Mouse (Mus musculus) retina, embryonic 14.5 days (tissue): ENCODE data around the gene Hinfp.
"Not testable (repeated sequence)": the region's sequence is repeated elsewhere in the genome, so short reads cannot be mapped to it uniquely, and the experiment has no call there.

Experiments
- DNase-seq: peaks from one replicate; pipeline ENCODE4 v3.0.0-alpha.2; 2015; ENCODE audit warnings: low spot score

The Hinfp gene

DNA sequence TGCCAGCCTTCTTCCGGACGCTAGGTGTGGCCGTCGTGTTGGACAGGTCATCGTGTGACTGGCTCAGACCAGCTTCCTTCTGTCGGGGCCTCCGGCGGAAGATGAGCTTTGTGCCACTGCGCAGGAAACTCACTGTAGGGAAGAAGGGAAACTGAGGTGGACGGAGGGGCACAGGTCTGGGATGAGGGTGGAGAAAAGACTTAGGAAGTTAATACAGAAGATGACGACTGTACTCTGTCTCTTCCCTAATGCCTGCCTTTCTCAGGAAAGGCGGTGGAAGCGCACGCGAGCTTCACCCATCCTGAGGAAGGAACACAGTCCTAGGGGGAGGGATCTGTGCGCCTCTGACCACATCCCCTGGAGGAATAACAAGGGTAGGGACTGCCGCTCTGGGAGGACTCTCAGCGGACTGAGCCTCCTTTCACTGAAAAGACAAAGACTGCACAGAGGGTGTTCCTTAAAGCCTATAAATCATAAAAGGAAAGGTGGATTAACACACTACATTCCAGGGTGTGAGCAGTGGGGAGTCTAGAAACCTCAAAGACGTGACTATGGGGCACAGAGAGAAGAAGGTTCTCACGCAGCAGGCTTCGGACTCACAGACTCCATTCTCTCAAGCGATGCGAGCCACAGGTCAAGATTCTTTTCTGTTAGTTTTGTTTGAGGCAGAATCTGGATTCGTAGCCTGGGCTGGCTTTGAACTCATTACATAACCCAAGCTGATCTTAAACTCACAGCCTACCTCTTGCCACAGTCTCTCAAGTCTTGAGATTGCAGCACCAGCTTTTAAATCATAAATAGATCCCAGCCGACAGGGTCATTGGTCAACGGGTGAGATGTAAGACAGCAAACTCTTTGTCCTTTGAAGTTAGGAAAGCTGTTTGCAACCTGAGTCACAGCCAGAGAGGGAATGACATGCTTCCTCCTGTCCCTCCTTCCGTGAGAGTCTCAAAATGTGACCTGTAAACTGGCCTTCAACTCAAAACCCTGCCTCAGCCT lies 6.0 kb upstream of the Hinfp start:
- no peak for DNase-seq

DNA sequence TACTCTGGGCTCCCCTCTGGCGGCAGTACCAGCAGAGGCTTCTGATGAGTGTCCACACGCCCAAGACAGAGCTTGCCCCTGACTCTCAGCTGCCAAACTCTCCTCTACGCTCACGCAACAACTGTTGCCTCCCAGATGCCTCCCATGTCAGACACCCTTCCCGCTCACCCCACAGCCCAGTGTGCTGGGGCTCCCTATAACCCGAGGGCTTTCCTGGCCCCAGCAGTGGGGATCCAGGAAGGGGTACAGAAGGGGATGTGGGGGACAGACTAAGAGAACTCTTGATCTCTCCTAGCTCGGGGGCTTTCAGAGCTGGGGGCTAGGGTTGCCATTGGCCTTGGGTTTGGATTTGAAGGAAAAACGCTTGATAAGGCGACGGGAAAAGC lies 5.3 kb upstream of the Hinfp start:
- no peak for DNase-seq

DNA sequence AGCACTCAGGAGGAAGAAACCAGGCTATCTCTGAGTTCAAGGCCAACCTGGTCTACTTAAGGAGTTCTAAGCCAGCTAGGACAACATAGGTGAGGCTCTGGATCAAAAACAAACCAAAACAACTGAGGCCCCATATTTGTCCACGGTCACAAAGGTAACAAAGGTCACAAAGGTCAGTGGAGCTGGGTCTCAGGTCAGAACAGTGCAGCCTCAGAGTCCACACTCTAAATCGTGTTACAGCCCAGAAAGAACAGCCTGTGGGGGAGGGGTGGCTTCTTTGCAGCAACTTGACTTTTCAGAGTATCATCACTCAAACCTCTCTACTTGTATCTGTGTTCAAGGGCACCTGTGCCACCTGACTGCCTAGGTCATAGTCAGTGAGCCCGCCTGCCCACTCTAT lies 4.3 kb upstream of the Hinfp start:
- DNase-seq = no peak

DNA sequence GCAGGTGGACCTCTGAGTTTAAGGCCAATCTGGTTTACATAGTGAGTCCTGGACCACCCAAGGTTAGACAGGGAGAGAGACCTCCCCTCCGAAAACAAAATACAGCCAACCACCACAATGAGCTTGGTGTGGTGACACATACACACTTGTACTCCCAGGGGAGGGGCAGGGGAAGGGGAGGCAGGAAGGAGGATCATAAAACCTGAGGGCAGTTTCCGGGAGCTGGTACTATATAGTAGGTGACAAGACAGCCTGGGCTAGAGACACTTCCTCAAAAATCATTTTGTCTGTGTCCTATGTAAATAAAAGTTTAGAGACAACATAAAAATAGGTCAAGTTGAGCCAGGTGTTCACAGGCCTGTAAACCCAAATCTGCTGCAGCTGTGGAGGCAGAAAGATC lies 1.8 kb upstream of the Hinfp start:
- no peak for DNase-seq

DNA sequence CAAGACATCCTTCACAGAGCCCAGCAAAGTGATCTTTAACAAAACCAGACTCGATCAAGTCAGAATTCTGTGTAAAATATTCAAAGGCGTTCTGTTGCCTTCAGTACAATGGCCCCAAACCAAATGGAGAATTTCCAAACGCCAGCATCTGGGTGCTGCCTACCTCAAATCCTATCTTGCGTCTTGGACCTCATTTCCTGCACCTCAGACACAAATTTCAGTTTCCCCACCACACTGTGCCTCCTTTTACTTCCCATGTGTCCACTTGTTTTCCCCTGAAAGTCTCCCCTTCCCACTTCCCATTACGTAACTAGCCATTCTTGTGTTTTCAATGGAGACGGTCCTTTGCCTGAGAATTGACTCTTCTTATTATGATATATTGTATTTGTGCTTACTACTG lies 1.1 kb upstream of the Hinfp start:
- no peak for DNase-seq

DNA sequence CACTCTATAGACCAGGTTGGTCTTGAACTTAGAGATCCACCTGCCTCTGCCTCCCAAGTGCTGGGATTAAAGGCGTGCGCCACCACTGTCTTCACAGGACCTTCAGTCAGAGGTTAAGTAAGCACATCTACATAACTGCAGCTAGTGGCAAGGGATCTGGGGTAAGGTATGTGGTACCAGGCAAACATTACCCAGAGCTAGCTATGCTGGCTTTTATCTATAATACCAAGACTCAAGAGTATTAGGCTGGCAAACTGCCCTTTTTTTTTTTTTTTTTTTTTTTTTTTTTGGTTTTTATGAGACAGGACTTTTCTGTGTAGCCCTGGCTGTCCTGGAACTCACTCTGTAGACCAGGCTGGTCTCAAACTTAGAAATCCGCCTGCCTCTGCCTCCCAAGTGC lies 5.5 kb downstream of the Hinfp start:
- not testable (repeated sequence) for DNase-seq

DNA sequence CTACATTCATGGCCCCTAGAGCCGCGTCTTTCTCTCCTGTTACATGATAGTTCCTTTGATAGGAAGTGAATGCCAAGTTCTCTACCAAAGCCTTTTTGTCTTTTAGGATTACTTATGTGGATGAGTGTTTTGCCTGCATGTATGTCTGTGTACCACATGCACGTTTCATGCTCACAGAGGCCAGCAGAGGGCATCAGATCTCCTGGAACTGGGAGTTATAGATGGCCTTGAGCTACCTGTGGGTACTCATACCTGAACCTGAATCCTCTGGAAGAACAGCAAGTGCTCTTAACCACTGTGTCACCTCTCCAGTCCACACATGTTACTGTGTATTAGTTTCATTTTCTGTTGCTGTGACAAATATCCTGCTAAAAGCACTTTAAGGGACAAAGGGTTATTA lies 13.0 kb downstream of the Hinfp start:
- peak; percentile 66 for DNase-seq

DNA sequence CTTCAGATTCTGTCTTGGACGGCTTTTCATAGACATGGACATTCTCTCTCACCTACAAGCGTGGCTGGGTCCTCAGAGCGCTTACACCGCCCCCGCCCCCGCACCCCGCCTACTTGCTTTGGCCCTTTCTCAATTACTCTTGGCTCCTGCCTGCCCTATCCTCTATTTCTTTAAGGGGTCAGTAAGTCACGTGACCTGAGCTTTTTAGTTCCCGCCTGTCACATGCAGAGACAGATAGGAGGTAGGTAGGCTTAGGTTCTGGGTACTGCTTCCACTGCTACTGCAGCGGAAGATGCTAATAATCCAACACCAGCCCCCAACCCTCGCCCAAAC lies 16.5 kb downstream of the Hinfp start:
- peak; percentile 22 for DNase-seq

DNA sequence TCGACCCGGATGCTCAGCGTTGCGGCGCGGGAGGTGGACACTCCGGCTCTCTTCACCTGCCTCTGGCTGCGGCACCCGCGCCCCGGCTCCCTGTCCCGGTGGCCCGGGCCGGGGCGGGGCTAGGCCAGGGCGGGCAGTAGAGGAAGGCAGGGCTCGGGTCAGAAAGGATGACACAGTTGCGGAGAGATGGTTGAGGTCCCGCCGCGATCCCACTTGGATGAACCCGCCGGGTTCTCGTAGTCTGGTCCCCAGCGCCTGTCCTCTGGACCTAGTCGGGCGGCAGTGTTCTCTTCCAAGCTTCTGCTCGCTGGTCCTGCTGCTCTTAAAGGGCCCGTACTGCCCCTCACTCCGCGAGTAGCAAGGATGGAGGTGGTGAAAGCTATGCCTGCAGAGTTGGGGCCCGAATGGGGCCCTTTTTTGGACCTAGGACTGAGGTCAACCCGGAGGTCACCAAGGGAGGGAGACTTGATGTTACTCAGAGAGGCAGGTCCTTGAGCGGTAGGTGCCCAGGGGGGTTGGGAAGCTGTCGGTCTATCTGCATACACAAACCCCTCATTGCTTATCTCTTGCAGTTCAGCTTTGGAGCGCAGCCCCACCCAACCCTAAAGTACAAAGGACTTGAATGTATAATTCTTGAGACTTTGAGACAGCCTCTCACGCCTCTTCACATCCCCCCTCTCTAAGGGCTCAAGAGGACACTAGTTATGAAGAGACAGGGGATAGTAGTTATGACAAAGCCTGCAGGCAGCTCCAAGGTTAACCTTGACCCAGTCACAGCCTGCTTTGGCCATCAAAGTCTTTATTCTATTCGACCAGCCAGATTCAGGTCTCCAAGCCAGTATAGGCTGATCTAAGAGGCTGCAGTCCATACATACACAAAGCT lies 17.2 kb downstream of the Hinfp start, which contains the start of gene Abcg4:
Gene Abcg4, minus strand, starts transcription at position 540 of the 883 bp plus-strand sequence.
- peak; percentile 64 for DNase-seq

DNA sequence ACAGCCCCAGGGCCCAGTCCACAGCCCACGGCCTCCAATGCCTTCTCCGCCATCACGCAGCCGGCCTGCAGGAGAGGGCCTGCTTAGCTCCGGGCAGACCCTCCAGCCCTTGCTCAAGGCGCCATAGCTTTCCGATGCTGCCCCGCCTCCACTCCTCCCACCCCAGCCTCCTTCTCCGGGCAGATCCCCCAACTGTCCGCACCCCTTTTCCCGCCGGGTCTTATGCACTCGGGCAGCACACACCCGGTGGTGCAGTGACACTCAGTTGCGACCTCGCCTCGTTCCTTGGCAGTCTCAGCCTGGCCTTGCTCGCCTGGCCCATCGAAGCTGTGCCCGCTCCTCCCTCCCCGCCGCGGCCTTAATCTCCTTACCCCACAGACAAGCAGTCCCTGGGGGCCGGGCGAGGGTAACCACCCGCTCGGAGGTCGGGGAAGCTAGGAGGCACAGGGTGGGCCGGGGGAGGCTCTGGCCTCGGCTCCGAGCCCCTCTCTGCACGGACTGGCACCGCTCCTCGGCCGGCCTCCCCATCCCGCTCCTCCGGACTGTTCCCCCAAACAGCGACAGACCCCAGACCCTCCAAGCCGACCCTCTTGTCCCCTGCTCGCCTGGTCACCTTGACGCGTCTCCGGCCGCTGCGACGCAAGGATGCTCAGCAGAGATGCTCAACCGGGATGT lies 17.9 kb downstream of the Hinfp start:
- DNase-seq = peak; percentile 62

DNA sequence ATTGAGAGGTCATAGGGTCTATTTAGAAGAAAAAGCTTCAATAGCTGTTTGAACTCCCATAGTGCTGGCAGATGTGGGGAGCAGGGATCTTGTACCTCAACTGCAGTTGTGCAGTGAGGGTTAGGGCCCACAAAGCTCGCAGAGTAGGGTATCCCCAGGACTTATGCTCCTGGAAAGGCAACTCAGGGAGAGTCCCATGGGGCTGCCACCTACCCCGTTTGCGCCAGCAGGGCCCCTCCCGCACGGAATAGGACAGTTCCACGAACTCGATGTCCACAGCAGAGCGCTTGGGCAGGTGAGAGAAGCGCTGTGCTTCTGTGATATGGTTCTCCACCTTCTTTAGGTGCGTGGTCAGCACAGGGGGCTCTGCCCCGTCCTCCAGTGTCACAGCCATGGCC lies 18.5 kb downstream of the Hinfp start:
- no peak for DNase-seq

DNA sequence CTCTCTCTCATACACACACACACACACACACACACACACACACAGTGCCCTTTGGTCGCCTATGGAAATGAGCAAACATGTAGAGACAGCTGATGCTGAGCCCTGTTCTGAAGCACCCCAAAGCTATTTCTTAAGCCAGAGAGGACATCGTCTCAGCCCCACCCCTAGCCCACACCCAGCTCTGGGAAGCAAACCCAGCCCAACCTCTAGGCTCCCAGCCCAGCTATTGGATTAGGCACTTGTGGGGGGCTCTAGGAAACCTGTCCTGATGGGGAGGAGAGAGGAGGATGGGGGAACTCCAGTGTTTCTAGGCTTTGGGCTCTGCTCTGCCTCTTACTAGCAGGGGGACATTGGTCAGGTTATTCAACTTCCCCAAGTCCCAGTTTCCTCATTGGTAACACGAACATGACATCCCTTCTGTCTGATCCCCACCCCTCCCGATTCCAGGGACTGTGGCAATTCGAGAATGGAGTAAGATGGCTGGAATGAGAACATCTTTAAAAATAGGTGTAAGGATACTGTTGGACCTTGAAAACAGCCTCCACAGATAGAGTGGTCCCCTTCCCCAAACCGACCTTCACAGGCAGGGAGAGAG lies 19.1 kb downstream of the Hinfp start:
- DNase-seq = no peak

DNA sequence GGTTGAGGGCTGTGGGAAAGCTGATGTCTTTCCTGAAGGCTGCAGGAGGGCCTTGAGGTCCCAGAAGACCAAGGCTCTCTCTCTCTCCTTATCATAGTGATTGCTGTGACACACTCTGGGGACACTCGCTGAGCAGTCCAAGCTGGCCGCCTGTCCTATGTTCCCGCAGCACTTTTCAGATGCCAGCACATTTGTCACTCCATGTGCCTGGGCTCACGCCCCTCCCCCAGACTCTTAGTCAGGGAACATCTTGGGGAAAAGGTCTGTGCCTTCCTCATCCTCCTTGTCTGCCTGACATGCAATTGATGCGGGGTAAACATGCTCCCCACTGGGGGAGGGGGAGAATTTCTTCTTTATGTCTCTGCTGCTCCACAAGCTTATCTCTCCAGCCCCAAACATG lies 22.3 kb downstream of the Hinfp start:
- no peak for DNase-seq

DNA sequence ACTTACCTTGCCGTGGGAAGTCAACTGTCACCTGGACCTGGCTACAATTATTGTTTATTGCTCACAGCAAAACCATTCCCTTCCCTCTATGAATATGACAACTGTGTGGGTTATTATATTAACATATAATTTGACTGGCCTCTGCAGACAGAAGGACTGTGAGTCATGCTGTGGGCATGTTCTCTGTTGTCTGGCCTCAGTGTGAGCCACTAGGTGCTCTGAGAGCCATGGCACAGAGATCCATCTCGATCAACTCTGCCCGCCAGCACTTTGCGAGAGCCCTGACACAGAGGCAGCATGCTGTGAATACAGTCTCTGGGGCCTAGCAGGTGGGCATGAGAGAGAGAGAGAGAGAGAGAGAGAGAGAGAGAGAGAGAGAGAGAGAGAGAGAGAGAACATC lies 35.5 kb downstream of the Hinfp start:
- DNase-seq = no peak

DNA sequence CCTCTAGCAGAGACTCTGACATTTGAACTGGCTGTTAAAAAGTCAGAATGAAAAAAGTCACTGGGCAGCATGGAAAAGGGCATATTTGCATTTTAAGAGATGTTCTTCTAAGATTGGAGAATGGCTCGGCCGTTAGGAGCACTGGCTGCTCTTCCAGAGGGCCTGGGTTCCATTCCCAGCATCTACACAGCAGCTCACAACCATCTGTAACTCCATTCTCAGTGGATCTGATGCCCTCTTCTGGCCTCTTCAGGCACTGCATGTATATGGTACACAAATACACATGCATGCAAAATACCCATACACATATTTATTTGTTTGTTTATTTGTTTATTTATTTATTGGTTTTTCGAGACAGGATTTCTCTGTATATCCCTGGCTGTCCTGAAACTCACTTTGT lies 36.4 kb downstream of the Hinfp start:
- peak; percentile 39 for DNase-seq

DNA sequence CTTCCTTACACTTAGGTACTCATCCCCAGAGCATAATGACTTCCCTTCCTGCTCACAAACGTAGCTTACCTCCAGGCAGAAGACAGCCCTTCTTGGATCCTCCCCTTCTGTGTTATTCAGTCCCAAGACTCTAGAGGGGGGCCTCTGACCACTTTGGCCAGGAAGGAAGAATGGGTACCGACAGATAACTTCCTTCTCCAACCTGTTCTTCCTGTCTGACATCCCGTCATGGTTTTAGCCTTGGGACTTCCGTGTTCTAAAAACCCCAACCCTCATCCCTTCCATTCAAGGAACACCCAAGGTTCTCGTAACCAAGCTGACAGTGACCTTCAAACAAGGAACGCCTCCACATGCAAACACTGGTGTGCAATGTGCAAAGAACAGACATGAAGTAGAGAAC lies 37.0 kb downstream of the Hinfp start, which contains the start of gene Nlrx1:
Gene Nlrx1, minus strand, starts transcription at position 168 of the 400 bp plus-strand sequence.
- no peak for DNase-seq

DNA sequence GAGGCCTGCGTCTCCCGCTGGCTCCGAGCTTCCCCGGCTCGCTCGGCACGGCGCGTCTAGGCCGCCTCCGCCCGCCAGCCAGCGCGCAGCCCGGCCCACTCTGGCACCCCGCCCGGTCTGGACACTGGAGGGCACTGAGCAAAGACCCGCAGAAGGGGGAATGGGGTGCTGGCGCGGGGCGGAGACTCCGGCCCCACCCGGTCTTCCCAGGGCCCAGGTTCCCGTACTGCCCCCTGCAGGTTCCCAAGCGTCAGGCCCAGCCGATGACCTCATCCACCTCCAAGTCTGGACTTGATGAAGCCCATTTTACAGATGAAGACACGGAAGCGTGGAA lies 37.5 kb downstream of the Hinfp start:
- peak; percentile 84 for DNase-seq

DNA sequence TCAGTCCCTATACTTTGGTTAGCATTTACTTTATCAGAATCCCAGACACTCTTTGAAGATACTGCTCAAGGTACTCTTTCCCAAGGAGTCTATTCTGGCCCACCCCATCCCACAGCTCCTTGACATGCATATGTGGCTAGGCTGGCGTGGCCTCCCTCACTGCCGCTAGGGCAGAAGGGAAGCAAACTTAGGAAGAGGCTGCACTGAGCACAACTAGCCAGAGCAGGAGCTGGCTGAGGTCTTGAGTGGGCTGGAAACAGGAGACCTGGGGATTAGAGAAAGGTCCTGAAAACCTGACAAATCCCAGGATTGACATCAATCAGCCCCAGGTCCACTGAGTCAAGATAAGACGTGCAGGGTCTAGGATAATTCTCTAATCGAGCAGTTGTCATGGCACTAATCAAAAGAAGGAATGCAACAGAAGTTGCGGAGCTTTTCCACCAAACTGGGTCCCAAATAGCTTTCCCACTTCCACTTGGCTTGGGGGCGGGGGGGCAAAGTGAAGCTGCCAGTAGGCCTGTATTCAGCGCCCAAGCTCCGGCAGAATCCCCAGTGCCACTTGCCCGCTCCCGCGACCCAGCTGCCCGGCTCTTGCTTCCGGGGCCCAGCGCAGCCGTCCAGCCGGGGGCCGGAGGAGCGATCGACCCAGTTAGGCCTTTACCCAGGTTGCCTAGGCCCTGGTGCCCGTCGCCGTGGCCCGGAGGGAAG lies 38.0 kb downstream of the Hinfp start:
- DNase-seq = peak; percentile 24

DNA sequence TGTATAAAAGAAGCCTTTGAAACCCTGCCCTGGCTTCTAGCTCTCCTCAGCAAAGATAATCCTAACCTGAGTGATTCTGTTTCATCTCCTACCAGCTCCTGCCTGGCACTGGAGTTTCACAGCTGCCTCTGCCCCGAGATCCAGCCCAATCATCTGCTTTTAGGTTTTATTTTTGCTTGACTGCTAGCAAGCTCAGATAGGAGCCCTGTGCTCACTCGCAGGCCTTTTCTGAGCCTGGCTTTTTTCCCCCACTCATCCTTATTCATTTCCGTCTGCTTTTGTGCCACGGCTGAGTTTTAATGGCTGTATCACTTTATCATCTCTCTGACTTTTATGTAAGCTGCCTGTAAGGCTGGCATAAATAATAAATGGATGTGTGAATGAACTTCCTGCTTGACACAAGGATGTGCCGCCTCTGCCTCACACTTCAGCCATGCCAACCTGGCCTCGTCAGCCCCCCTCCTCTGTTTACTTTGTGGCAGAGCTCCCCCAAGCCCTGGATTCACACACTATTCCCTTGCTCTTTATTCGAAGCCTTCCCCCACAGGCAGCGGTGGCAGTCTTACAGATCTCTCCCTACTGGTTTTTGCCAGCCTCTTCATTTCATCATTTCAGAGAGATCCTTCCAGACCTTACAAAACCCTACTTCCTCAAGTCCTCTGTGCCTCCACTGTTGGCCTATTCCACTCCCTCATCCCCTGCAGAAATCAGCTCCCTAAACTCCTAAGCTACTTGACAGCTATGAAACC lies 38.8 kb downstream of the Hinfp start:
- no peak for DNase-seq

DNA sequence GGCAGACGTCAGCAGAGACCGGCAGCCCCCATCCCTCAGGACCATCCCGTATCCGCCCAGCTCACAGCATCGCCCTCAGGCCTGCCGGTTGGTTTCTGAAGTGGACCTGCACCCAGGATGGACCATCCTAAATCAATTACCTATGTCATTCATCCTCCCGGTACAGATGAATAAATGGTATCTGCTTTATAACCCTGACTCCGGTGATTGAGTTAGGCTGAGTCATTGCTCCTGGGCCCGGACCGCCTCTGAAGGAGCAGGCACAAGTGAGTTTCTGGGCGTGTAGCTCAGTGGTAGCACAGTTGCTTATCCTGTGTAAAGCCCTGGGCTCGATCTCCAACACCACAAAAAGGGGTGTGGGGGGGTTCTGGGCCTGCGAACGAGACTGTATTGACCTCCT lies 44.1 kb downstream of the Hinfp start:
- no peak for DNase-seq

DNA sequence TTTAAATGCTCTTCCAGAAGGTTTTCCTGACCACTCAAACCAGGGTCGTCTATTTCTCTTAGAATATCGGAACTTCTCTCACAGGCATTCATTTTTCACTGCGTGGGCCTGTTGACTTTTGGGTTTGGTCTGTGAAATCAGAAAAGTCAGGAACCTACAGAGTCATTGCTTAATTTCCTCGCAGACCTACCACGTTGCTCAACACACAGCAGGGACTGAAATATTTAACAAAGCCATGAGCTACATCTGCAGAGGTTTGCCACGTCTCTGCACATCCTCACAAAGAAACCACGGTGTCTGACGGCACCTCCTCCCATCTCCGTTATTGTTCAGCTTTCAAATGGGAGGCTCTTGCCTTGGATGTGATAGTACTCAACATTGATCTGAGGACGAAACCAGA lies 46.5 kb downstream of the Hinfp start:
- no peak for DNase-seq
